Mouse (Mus musculus) urinary bladder, adult 2 months (tissue): ENCODE measurements around the gene Tex10. TPM values are rescaled to one million over a fixed set of nuclear protein-coding genes. Genes with fewer than 3 reads are reported as not detected.

Source experiments
- DNase-seq: peaks from one replicate; pipeline ENCODE4 v3.0.0; 2022; ENCODE audit warnings: low spot score
- polyA plus RNA-seq: library from polyadenylated mRNA; depleted of rRNA; stranded (reverse); fragments of >200 nt; gene quantifications from 2 replicates; pipeline ENCODE4 v1.2.3, GENCODE M21; 2012; rRNA removed

The Tex10 gene
- 26.3 and 36.6 TPM in 2 replicates for polyA plus RNA-seq

GRCm38 (mm10) chr4:48472792-48473650 is at the start of gene Tex10:
Gene Tex10, minus strand, starts transcription at chr4:48473459.
- DNase-seq = peak; percentile 85

- no peak for DNase-seq
Observed at GRCm38 (mm10) chr4:48510861-48511260, 37.6 kb upstream of the Tex10 start.

DNA sequence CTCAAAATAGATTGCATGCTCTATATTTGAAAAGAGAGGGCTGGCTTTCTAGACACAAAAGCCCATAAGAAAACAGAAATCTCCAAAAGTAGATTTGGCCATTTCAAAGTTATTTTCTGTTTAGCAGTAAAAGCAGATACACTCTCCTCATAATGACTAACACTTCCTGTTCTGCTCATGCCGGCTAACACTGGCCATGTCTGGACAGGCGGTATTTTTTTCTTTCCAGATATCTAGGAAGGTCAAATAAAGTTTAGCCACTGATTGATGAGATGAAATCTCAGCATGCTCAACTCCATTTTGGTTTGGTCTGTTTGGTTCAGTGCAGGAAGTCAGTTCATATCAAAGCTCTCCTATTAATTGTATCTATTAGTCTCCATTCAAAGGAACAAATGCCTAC is 19.3 kb upstream of the Tex10 start:
- no peak for DNase-seq

DNA sequence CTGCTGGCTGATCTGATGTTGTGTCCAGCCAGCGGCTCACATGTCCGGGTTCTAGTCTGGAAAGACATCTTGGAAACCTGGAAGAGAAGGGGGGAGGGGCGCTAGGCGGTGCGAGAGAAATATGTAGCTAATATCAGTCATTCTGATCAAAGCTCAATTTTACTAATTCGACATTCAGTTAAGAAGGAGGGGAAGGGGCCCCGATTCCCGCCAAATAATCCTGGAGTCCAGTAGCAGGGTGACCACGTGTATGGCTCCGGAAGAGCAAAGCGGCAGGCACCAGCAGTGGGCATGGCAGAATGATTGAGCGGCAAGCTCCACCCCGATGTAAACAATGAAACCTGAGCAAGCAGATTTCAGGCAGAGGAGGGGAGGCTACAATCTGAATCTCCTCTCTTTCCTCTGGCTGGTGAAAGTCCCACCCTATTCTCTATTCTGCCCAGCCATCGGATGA is 18.1 kb upstream of the Tex10 start:
- no peak for DNase-seq

DNA sequence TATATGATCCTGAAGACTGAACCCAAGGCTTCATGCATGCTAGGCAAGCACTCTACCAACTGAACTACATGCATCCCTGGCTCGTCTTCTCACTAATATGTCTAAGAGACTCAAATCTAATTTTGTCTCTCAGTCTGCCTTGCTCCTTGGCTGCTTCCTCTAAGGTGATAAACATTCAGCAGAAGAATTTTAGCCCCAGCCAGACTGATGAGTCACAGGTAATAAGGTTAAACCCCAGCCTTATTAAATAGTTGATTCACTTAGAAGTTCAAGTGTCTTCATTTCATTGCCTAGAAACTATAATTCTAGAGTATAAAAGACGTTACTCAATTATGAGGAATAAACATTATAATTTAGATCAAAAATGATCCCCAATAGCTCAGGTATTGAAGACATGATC is 15.7 kb upstream of the Tex10 start:
- DNase-seq = no peak

DNA sequence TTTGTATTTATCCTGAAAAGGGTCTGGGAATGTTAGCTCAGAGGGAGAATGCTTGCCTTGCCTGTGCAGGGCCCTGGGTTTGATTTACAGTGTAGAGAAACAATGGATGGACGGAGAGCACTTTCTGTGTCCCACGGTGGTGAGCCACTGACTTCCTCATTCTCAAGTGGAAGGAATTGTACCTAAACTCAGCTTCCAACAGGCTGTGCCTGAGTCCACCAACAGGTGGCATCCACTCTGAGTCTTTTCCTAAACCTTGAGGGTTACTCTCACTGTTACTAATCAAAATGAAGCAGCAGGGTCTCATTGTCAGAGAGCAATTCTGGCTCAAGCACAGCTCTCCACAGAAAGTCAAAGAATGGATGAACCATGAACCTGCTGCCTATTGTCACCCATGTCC is 8.0 kb upstream of the Tex10 start:
- DNase-seq = no peak

DNA sequence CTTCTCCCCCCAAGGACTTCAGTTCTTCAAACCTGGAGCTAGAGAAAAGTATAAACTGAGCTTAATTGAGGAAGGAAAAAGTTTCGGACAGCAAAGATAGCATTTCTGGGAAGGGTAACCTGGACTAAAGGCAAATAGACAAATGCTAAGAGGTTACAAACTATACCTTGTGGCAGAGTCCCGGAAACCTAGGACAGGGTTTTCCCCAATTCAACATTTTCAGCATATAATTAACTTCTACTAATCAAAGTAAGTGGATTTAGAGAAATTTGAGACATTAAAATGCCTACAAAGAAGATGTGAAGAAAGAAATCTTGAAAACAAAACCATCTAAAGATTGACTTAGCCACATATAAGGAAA is 372 bp upstream of the Tex10 start:
- DNase-seq = no peak

DNA sequence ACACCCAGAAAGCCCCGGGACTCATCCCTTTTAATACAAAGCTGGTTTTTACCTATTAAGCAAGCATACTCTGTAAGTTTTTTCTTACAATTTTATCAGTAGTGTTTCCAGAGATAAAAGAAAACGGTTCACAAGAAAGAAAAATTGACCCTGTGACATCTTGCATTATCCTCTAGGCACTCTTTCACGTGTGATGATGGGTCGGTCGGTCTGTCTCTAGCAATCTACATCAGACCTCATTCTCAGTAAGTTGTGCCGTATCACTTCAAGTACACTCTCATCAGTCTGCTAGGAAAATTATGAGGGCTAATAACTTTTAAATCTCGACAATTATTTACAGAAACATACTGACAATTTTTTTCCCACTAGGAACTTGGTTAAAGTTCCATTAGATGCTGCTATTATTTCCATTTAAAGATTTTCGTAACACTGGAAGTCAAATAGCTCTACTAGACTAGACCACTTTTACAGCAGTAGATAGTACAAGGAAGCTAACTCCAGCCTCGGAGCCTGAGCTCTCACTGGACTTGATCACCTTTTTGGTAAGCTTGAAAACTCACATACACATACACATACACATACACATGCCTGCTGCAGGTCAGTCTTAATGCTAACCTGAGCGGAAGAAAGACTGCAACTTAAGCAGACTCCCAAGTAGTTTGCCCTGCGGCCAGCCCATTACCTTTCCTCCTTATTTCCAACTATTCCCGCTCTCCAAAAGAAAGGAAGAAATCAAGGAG is 1.0 kb downstream of the Tex10 start:
- DNase-seq = no peak

- DNase-seq = no peak
Observed at GRCm38 (mm10) chr4:48470977-48471376, 2.3 kb downstream of the Tex10 start.

DNA sequence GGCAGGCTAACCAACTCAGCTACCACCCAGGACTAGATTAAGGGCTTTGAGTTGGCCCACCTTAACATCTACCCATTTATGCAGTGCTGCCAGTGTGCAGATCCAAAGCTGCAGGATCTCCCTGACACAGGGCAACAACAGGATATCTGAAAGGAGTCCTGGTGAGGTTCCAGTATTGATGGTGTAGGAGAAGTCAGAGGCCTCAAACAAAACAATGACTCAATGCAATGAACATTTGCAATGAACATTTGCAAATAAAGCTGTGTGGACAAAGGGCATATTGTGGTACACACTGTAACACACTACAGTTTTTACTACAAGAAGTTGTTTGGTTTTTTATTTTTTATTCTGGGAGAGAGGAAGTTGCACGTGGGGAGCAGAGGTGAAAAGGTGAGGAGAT is 12.2 kb downstream of the Tex10 start:
- no peak for DNase-seq

- DNase-seq = no peak
Observed at GRCm38 (mm10) chr4:48458436-48458835, 14.8 kb downstream of the Tex10 start.

GRCm38 (mm10) chr4:48454106-48454773 is 19.0 kb downstream of the Tex10 start:
- DNase-seq = no peak

DNA sequence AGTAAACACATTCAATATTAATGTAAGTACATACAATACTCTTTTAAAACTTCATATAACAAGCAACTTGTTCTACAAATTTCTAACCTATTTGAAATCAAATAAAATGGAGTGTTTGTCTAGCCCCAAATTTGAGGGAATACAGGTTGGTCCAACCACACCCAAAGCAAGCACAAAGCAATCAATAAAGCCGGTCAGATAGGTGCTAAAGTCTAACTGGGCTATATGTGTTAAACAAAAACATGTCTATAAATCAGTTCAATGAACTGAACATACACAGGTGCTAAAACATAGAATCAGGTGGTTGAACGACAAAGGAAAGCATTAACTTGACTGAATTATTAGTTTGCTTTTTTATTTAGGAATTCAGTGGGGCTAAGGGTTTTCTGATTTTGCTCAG is 45.2 kb downstream of the Tex10 start:
- DNase-seq = no peak

DNA sequence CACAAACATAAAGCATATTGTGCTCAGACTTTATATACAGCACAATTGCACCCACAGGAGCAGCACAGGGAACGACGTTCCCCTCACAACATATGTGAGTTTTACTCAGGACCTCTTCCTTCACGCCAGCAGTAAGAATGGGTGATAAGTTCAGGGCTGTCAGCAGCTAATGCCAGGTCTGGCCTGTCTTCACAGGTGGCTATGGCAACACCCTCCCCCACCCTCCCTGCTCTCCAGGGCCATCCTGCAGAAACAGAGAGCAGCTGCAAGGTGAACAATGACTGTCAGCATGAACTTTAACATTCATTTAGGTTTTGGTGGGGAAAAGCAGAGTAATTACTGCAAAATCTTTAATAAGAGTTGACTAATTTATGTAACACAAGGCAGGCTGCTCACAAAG is 45.8 kb downstream of the Tex10 start:
- no peak for DNase-seq

DNA sequence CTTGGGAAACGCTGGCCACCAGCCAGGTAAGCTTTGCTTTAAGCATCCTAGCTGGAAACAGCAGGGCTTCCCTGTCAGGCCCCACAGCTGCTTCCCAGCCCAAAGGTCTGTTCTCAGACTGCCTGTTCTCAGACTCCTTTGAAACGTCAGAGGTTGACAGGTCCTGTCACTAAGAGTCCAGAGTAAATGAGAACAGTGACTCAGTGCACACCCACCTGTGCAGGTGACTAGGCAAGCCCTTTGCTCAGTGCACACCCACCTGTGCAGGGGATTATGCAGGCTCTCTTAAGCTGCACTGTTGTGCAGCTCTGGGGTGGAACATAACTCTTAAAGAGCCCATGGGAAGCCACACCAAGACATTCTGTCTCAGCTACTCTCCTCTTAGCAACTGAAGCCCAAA is 49.5 kb downstream of the Tex10 start:
- DNase-seq = no peak

DNA sequence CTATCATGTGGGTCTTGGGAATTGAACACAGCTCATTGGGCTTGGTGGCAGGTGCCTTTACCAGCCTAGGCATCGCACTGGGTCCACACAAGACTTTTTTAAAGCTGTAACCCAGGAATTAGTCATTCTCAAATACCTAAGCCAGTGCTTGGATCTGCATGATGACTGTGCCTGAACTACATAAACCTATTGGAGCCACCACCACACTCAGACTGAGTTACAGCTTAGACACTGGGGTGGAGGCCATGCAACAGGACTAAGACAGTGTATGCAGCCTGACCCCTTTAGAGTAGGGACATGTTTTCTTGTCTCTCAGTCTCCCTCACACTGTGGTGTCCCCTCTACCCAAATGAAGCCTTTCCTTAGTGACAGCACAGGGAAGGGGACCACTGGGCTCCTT is 50.6 kb downstream of the Tex10 start:
- no peak for DNase-seq

DNA sequence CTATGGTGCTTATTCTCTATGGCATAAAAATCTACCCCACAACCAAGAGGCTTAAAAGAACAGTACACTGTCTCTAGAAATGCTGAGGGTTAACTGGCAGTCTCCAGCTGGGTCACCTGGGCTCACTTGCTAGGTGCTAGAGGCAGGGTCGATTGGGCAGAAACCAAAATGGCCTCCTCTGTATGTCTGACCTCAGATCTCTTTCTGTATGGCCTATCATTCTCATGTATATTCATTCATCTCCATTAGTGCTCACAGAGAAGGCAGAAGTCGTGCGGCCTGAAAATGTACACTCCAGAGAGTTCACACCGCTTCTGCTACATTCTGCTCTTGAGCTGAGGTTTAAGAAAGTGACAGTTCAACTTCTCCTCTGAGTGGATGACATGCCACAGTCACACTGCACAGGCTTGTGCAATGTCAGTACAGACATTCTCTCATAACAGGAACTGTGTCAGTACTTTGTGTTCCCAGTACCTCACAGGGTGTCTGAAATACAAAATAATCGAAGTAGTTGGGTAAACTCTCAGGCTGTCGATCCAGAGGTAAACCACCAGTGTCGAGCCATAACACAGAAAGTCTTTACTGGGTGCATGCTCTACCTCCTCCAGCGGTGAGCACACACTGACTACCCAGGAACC is 54.3 kb downstream of the Tex10 start:
- no peak for DNase-seq

- no peak for DNase-seq
Observed at GRCm38 (mm10) chr4:48415838-48416335, 57.4 kb downstream of the Tex10 start.

DNA sequence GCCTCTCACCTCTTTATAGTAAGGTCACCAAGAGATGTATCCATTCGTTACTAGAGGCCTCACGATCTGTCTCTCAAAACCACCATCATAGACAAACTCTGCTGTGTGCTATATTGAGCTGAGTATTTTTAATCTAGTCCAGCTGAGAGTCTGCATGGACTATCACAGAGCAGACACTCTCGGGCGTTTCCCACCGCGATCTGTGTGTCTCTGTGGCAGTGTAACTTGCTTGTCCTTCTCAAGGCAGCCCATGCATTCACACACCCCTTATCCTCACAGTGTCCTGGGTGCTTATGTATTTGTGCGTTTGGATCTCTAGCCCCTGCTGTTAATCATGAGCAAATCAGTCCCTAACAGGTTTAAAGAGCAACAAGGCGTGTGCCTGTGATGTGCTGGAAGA is 59.8 kb downstream of the Tex10 start:
- DNase-seq = no peak

DNA sequence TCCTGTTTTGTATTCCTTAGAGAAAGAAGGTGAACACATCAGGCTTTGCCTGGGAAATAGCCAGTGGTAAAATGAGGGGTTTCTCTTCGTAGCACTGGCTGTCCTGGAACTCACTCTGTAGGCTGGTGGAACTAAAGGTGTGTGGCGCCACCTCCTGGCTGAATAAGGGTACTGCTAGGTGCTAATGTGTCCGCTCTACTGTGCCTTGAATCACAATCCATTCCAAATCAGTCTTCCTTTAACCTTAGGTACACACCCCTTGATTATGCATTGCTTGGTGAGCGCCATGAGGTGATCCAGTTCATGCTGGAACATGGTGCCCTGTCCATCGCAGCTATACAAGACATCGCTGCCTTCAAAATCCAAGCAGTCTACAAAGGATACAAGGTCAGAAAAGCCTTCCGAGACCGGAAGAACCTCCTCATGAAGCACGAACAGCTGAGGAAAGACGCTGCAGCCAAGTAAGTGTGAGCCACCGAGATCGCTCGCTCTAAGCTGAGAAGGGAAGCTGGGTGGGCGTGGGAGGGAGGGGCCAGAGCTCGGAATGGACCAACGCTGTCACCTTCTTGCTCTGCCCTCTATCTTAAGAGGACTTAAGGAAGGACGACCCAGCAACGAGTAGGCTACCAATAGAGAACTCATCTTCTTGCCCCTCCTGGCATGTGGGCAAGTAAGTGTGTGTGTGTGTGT is 65.8 kb downstream of the Tex10 start:
- DNase-seq = peak; percentile 44
